Mouse (Mus musculus): ENCODE data around the gene Nfic. TPM values are rescaled to one million over a fixed set of nuclear protein-coding genes. Genes with fewer than 3 reads are reported as not detected.

Gene Nfic
- polyA plus RNA-seq, 2 experiments, result 38.1 to 98.9 TPM

GRCm38 (mm10) chr10:81362336-81362949, 93.0 kb downstream of the Nfic start:
- WGBS, result 74% methylated on average over 12 of the region's 12 CpGs
- Histone ChIP-seq H3K27me3 (ENCODE audit: control insufficient read depth, insufficient read depth, low read length) (peaks cover 26% of the 10 kb centered on the region), H3K36me3 (ENCODE audit: control insufficient read depth, insufficient read depth, low read length) (peaks cover 27% of the 10 kb centered on the region)

GRCm38 (mm10) chr10:81360721-81361120, 94.7 kb downstream of the Nfic start:
- no peak overlapping the region for H3K4me2 ChIP-seq (replicated peaks; ENCODE audit: low read depth, low read length, severe bottlenecking)
- no peak overlapping the region for H3K27ac ChIP-seq (replicated peaks; ENCODE audit: low read depth, low read length)
- no peak for TF ChIP-seq POLR2A (IDR thresholded peaks at IDR 0.05; ENCODE audit: borderline replicate concordance, extremely low read depth, insufficient read depth, insufficient read length)
- no peak overlapping the region for H3K4me3 ChIP-seq (replicated peaks; ENCODE audit: low read length)
- H3K9ac ChIP-seq (ENCODE audit: low read depth, low read length, severe bottlenecking), result peak overlapping the region; percentile 38
- no peaks in the 10 kb centered on the region for H3K9me3 ChIP-seq (ENCODE audit: control insufficient read depth, low read length)
- 54% methylated on average over 8 of the region's 8 CpGs for WGBS
- peaks cover 32% of the 10 kb centered on the region for H3K4me1 ChIP-seq (ENCODE audit: control insufficient read depth, insufficient read depth, low read length)
- peaks cover 26% of the 10 kb centered on the region for H3K27me3 ChIP-seq (ENCODE audit: control insufficient read depth, insufficient read depth, low read length)
- DNase-seq (ENCODE audit: low spot score), result no peak
- ATAC-seq (ENCODE audit: low FRiP score, low read depth), result no peak
- H3K36me3 ChIP-seq (ENCODE audit: control insufficient read depth, insufficient read depth, low read length), result peaks cover 13% of the 10 kb centered on the region

More at GRCm38 (mm10) chr10:81362336-81362949, 93.0 kb downstream of the Nfic start:
- no peak overlapping the region for H3K9ac ChIP-seq (ENCODE audit: low read depth, low read length, severe bottlenecking)
- peaks cover 28% of the 10 kb centered on the region for H3K4me1 ChIP-seq (ENCODE audit: control insufficient read depth, insufficient read depth, low read length)
- no peak overlapping the region for H3K4me3 ChIP-seq (replicated peaks; ENCODE audit: low read length)
- no peak overlapping the region for H3K4me2 ChIP-seq (replicated peaks; ENCODE audit: low read depth, low read length, severe bottlenecking)
- DNase-seq (ENCODE audit: low spot score) (no peak), ATAC-seq (ENCODE audit: low FRiP score, low read depth) (no peak)
- H3K9me3 ChIP-seq (ENCODE audit: control insufficient read depth, low read length), result no peaks in the 10 kb centered on the region
- no peak overlapping the region for H3K27ac ChIP-seq (replicated peaks; ENCODE audit: low read depth, low read length)
- no peak for TF ChIP-seq POLR2A (IDR thresholded peaks at IDR 0.05; ENCODE audit: borderline replicate concordance, extremely low read depth, insufficient read depth, insufficient read length)

- no peak for DNase-seq (ENCODE audit: low spot score)
- Histone ChIP-seq H3K36me3 (ENCODE audit: control insufficient read depth, insufficient read depth, low read length) (peaks cover 13% of the 10 kb centered on the region; the same call in 1 of the 2 replicates), H3K27me3 (ENCODE audit: control insufficient read depth, insufficient read depth, low read length) (peaks cover 11% of the 10 kb centered on the region), H3K27ac (replicated peaks; ENCODE audit: low read depth, low read length) (no peak overlapping the region), H3K4me2 (replicated peaks; ENCODE audit: low read depth, low read length, severe bottlenecking) (peak overlapping the region; percentile 95), H3K9me3 (ENCODE audit: control insufficient read depth, low read length) (no peaks in the 10 kb centered on the region), H3K9ac (ENCODE audit: low read depth, low read length, severe bottlenecking) (peak overlapping the region; percentile 72; the same call in 1 of the 2 replicates), H3K4me1 (ENCODE audit: control insufficient read depth, insufficient read depth, low read length) (peaks cover 21% of the 10 kb centered on the region), H3K4me3 (replicated peaks; ENCODE audit: low read length) (peak overlapping the region; percentile 72; the same call in 1 of the 2 replicates)
- 67% methylated on average over 1 of the region's 1 CpGs for WGBS
- no peak for ATAC-seq (ENCODE audit: low FRiP score, low read depth)
- no peak for TF ChIP-seq POLR2A (IDR thresholded peaks at IDR 0.05; ENCODE audit: borderline replicate concordance, extremely low read depth, insufficient read depth, insufficient read length)
These were observed 96.6 kb downstream of the Nfic start for GRCm38 (mm10) chr10:81358841-81359240.

- Histone ChIP-seq H3K4me3 (replicated peaks; ENCODE audit: low read length) (peak overlapping the region; percentile 72), H3K4me1 (ENCODE audit: control insufficient read depth, insufficient read depth, low read length) (peaks cover 18% of the 10 kb centered on the region), H3K4me2 (replicated peaks; ENCODE audit: low read depth, low read length, severe bottlenecking) (peak overlapping the region; percentile 95), H3K36me3 (ENCODE audit: control insufficient read depth, insufficient read depth, low read length) (peaks cover 13% of the 10 kb centered on the region; the same call in 1 of the 2 replicates), H3K27ac (replicated peaks; ENCODE audit: low read depth, low read length) (no peak overlapping the region), H3K9ac (ENCODE audit: low read depth, low read length, severe bottlenecking) (peak overlapping the region; percentile 72), H3K27me3 (ENCODE audit: control insufficient read depth, insufficient read depth, low read length) (peaks cover 6% of the 10 kb centered on the region), H3K9me3 (ENCODE audit: control insufficient read depth, low read length) (no peaks in the 10 kb centered on the region)
- DNase-seq (ENCODE audit: low spot score), result no peak
- no peak for ATAC-seq (ENCODE audit: low FRiP score, low read depth)
- no peak for TF ChIP-seq POLR2A (IDR thresholded peaks at IDR 0.05; ENCODE audit: borderline replicate concordance, extremely low read depth, insufficient read depth, insufficient read length)
- 39% methylated on average over 4 of the region's 4 CpGs for WGBS
These were observed 97.2 kb downstream of the Nfic start for GRCm38 (mm10) chr10:81358209-81358608.

- Histone ChIP-seq H3K36me3 (ENCODE audit: control insufficient read depth, insufficient read depth, low read length) (peaks cover 8% of the 10 kb centered on the region; the same call in 1 of the 2 replicates), H3K27ac (replicated peaks; ENCODE audit: low read depth, low read length) (no peak within 1 kb of the TSS), H3K4me3 (replicated peaks; ENCODE audit: low read length) (peak within 1 kb of the TSS; percentile 72), H3K27me3 (ENCODE audit: control insufficient read depth, insufficient read depth, low read length) (no peaks in the 10 kb centered on the region), H3K9me3 (ENCODE audit: control insufficient read depth, low read length) (no peaks in the 10 kb centered on the region), H3K4me1 (ENCODE audit: control insufficient read depth, insufficient read depth, low read length) (peaks cover 18% of the 10 kb centered on the region), H3K9ac (ENCODE audit: low read depth, low read length, severe bottlenecking) (peak within 1 kb of the TSS; percentile 72), H3K4me2 (replicated peaks; ENCODE audit: low read depth, low read length, severe bottlenecking) (peak within 1 kb of the TSS; percentile 95)
- no peak for TF ChIP-seq POLR2A (IDR thresholded peaks at IDR 0.05; ENCODE audit: borderline replicate concordance, extremely low read depth, insufficient read depth, insufficient read length)
- ATAC-seq (ENCODE audit: low FRiP score, low read depth), result peak; percentile 91
- DNase-seq (ENCODE audit: low spot score), result peak; percentile 87
- 3% methylated on average over 64 of the region's 79 CpGs for WGBS
These were observed 98.2 kb downstream of the Nfic start, which contains the start of gene Mfsd12 for GRCm38 (mm10) chr10:81356991-81357844. TSS of gene Mfsd12 (plus strand) at chr10:81357491.
